Mouse (Mus musculus) liver, embryonic 14.5 days (tissue): Measurements from ENCODE around the gene Ccdc86. TPM values are rescaled to one million over a fixed set of nuclear protein-coding genes. Genes with fewer than 3 reads are reported as not detected.

Source experiments
- ATAC-seq: fragments of 200-750 bp; cut with Nextera tagmentation; 2 replicates; pipeline ENCODE4 v1.8.0; 2017; ENCODE audit warnings: moderate number of reproducible peaks, mild to moderate bottlenecking, moderate library complexity; ENCODE audit not compliant: insufficient read depth
- DNase-seq, 3 experiments: peaks; one replicate each; pipeline ENCODE4 v3.0.0-alpha.2; 2012 to 2013; ENCODE audit warnings: low read depth in 3 of 3, low spot score in 3 of 3
- H3K27ac ChIP-seq: fragments of 300-500 bp; sonication (generic); 2 replicates; pipeline ENCODE4 v1.5.1; 2014; ENCODE audit warnings: moderate library complexity, mild to moderate bottlenecking, control low read depth, inconsistent platforms
- H3K27me3 ChIP-seq: fragments of 300-500 bp; sonication (generic); 2 replicates; pipeline ENCODE4 v1.6.1; 2014; ENCODE audit warnings: mild to moderate bottlenecking, low read length, moderate library complexity; ENCODE audit not compliant: control insufficient read depth, insufficient read depth
- H3K36me3 ChIP-seq: fragments of 300-500 bp; sonication (generic); replicated peaks from 2 replicates; pipeline ENCODE4 v1.6.1; 2014; ENCODE audit warnings: low read depth; ENCODE audit not compliant: control insufficient read depth, insufficient read depth
- H3K4me1 ChIP-seq, 2 experiments: fragments of 200-500 bp in 1 of 2; fragments of 300-500 bp in 1 of 2; sonication (generic) in 1 of 2; replicated peaks; 2 replicates each; pipeline ENCODE4 v1.6.1; 2012 to 2014; ENCODE audit warnings: antibody characterized with exemption in 1 of 2, inconsistent platforms in 1 of 2, low read length in 1 of 2; ENCODE audit not compliant: control insufficient read depth in 2 of 2, insufficient read depth in 2 of 2
- H3K4me2 ChIP-seq: fragments of 300-500 bp; sonication (generic); 2 replicates; pipeline ENCODE4 v1.6.1; 2014; ENCODE audit warnings: low read depth, mild to moderate bottlenecking, control low read depth, moderate library complexity
- H3K4me3 ChIP-seq, 2 experiments: fragments of 200-500 bp in 1 of 2; fragments of 300-500 bp in 1 of 2; sonication (generic) in 1 of 2; 2 replicates each; pipeline ENCODE4 v1.5.1; 2012 to 2014; ENCODE audit warnings: low read depth in 2 of 2, low read length in 2 of 2, mild to moderate bottlenecking in 2 of 2, control low read depth in 1 of 2, inconsistent platforms in 1 of 2, moderate library complexity in 1 of 2; ENCODE audit not compliant: insufficient read depth in 1 of 2
- H3K9ac ChIP-seq: fragments of 300-500 bp; sonication (generic); replicated peaks from 2 replicates; pipeline ENCODE4 v1.6.1; 2014; ENCODE audit warnings: mild to moderate bottlenecking, control low read depth, moderate library complexity
- H3K9me3 ChIP-seq: fragments of 300-500 bp; sonication (generic); 2 replicates; pipeline ENCODE4 v1.6.1; 2016; ENCODE audit warnings: low read length, mixed read lengths; ENCODE audit not compliant: control insufficient read depth
- CTCF ChIP-seq: IDR thresholded peaks from 2 replicates; pipeline ENCODE4 v1.5.1; 2016; ENCODE audit warnings: antibody characterized with exemption, low read depth, control low read depth
- EP300 ChIP-seq: IDR thresholded peaks from 2 replicates; pipeline ENCODE4 v1.6.1; 2016; ENCODE audit warnings: antibody characterized with exemption, low read depth
- WGBS: fragments of 180-500 bp; shearing (Covaris S2); extraction: QIAGEN DNeasy Blood & Tissue Kit; methylation state at CpG from one replicate; pipeline ENCODE4 v1.1.7; 2014; ENCODE audit not compliant: insufficient replicate concordance; 5-methylcytosine and 5-hydroxymethylcytosine counted together
- polyA plus RNA-seq, 2 experiments: library from polyadenylated mRNA; depleted of rRNA in 1 of 2; stranded (reverse) in 1 of 2; unstranded in 1 of 2; fragments of >200 nt; fragmentation: Nextera tagmentation in 1 of 2; extraction: Ambion mirVana in 1 of 2; gene quantifications; 2 replicates each; pipeline versions ENCODE4 v1.2.1 to v1.2.3; 2012 to 2014

Gene Ccdc86
- polyA plus RNA-seq, 2 experiments: 4.9 to 10.6 TPM

- 23% methylated on average over 2 of the region's 2 CpGs for WGBS
- Histone ChIP-seq H3K4me2 (no peak overlapping the region), H3K9ac (no peak overlapping the region), H3K4me1 (0 out of 4 replicates have a peak, but pooled peaks cover 0 to 3% of the 10 kb centered on the region in 2 experiments), H3K36me3 (no peaks in the 10 kb centered on the region), H3K9me3 (no peaks in the 10 kb centered on the region), H3K27ac (no peak overlapping the region), H3K27me3 (no peaks in the 10 kb centered on the region), H3K4me3 (no peak overlapping the region)
- no peak for ATAC-seq
- DNase-seq: no peak
- no peak for TF ChIP-seq CTCF
Observed at GRCm38 (mm10) chr19:10914870-10915269, 34.2 kb downstream of the Ccdc86 start.

GRCm38 (mm10) chr19:10914291-10914690, 34.8 kb downstream of the Ccdc86 start:
- Histone ChIP-seq H3K9me3 (no peaks in the 10 kb centered on the region), H3K4me1 (0 out of 4 replicates have a peak, but pooled peaks cover 0 to 3% of the 10 kb centered on the region in 2 experiments), H3K27me3 (no peaks in the 10 kb centered on the region), H3K9ac (no peak overlapping the region), H3K27ac (no peak overlapping the region), H3K36me3 (no peaks in the 10 kb centered on the region), H3K4me2 (no peak overlapping the region), H3K4me3 (no peak overlapping the region)
- no peak for ATAC-seq
- 12% methylated on average over 7 of the region's 7 CpGs for WGBS
- TF ChIP-seq EP300 (no peak), CTCF (no peak)
- DNase-seq: no peak

- peaks cover 16% of the 10 kb centered on the region for H3K36me3 ChIP-seq
- 70% methylated on average over 6 of the region's 6 CpGs for WGBS
Observed at GRCm38 (mm10) chr19:10909087-10909721, 39.9 kb downstream of the Ccdc86 start.

GRCm38 (mm10) chr19:10907891-10908290, 41.2 kb downstream of the Ccdc86 start:
- TF ChIP-seq CTCF: peak; percentile 83
- no peak for TF ChIP-seq EP300
- peak in 1 of 3 experiments; percentile 7 for DNase-seq
- Histone ChIP-seq H3K9ac (no peak overlapping the region), H3K4me1 (0 out of 4 replicates have a peak, but pooled peaks cover 0 to 7% of the 10 kb centered on the region in 2 experiments), H3K36me3 (peaks cover 25% of the 10 kb centered on the region), H3K4me2 (no peak overlapping the region), H3K9me3 (no peaks in the 10 kb centered on the region), H3K27ac (no peak overlapping the region), H3K4me3 (no peak overlapping the region), H3K27me3 (no peaks in the 10 kb centered on the region)
- WGBS: 42% methylated on average over 3 of the region's 3 CpGs
- peak; percentile 21; the same call in 1 of the 2 replicates for ATAC-seq

More at GRCm38 (mm10) chr19:10909087-10909721, 39.9 kb downstream of the Ccdc86 start:
- no peak overlapping the region for H3K4me2 ChIP-seq
- no peak overlapping the region for H3K9ac ChIP-seq
- no peak overlapping the region for H3K27ac ChIP-seq
- H3K27me3 ChIP-seq: no peaks in the 10 kb centered on the region
- ATAC-seq: no peak
- TF ChIP-seq CTCF (no peak), EP300 (no peak)
- DNase-seq: no peak
- no peak overlapping the region for H3K4me3 ChIP-seq
- no peaks in the 10 kb centered on the region for H3K9me3 ChIP-seq
- 0 out of 4 replicates have a peak, but pooled peaks cover 0 to 6% of the 10 kb centered on the region in 2 experiments for H3K4me1 ChIP-seq

GRCm38 (mm10) chr19:10905728-10906000, 43.4 kb downstream of the Ccdc86 start:
- Histone ChIP-seq H3K4me1 (0 out of 4 replicates have a peak, but pooled peaks cover 0 to 7% of the 10 kb centered on the region in 2 experiments), H3K27ac (no peak overlapping the region), H3K4me2 (no peak overlapping the region), H3K9ac (no peak overlapping the region), H3K4me3 (no peak overlapping the region), H3K9me3 (no peaks in the 10 kb centered on the region), H3K36me3 (peaks cover 36% of the 10 kb centered on the region), H3K27me3 (no peaks in the 10 kb centered on the region)
- WGBS: 83% methylated on average over 5 of the region's 5 CpGs
- TF ChIP-seq EP300 (no peak), CTCF (no peak)
- DNase-seq (no peak), ATAC-seq (no peak)
